In genomic region chr3:95218466-95219137, GRCm38 (mm10) we compare ENCODE assay signal across 8 mouse cellular contexts. TPM values are rescaled to one million over a fixed set of nuclear protein-coding genes. Genes with fewer than 3 reads are reported as not detected.
DNase-seq lines count a peak whose midpoint lies in the region; ATAC-seq lines count a peak whose summit lies in the region.

No protein-coding gene starts in this region.

- H3K27me3 ChIP-seq in lung, embryonic 16.5 days (ENCODE audit: control insufficient read depth, insufficient read depth, low read depth, low read length): no peaks in the 10 kb centered on the region
- no peaks in the 10 kb centered on the region for H3K27me3 ChIP-seq in midbrain, embryonic 11.5 days (ENCODE audit: control insufficient read depth, insufficient read depth, low read length)

- ATAC-seq in lung, embryonic 16.5 days (ENCODE audit: low read depth): no peak
- ATAC-seq in midbrain, embryonic 11.5 days (ENCODE audit: low FRiP score): no peak

- H3K36me3 ChIP-seq in lung, embryonic 16.5 days (ENCODE audit: control insufficient read depth, insufficient read depth, low read length): peaks cover 14% of the 10 kb centered on the region
- peaks cover 14% of the 10 kb centered on the region for H3K36me3 ChIP-seq in midbrain, embryonic 11.5 days (ENCODE audit: control insufficient read depth, insufficient read depth, low read length)

- H3K9ac ChIP-seq in lung, embryonic 16.5 days (ENCODE audit: low read length): peak overlapping the region; percentile 99
- H3K9ac ChIP-seq in midbrain, embryonic 11.5 days (ENCODE audit: low read length): no peak overlapping the region; the same call in 1 of the 2 replicates

- peak overlapping the region; percentile 59 for H3K4me2 ChIP-seq in lung, embryonic 16.5 days (ENCODE audit: low read depth, low read length)
- peak overlapping the region; percentile 60 for H3K4me2 ChIP-seq in midbrain, embryonic 11.5 days

- DNase-seq in lung, adult 18-20 months: no peak
- peak; percentile 60 for DNase-seq in c-Kit-positive CD71-positive TER-119-positive erythroid progenitor cells, embryonic 14.5 days (ENCODE audit: low spot score)
- peak; percentile 58 for DNase-seq in induced T-regulatory cell, adult 2 months (ENCODE audit: low read depth)
- DNase-seq in midbrain, embryonic 11.5 days (ENCODE audit: low spot score, missing footprints): peak; percentile 79
- DNase-seq in right cerebral cortex, adult 18-20 months: no peak
- DNase-seq in adrenal gland, postnatal 10 days: no peak
- no peak for DNase-seq in gastrocnemius, postnatal 36 days

- peak overlapping the region; percentile 100 for H3K27ac ChIP-seq in lung, embryonic 16.5 days (ENCODE audit: low read length)
- H3K27ac ChIP-seq in midbrain, embryonic 11.5 days (ENCODE audit: low read depth, low read length): no peak overlapping the region; the same call in 1 of the 2 replicates

- no peaks in the 10 kb centered on the region for H3K9me3 ChIP-seq in lung, embryonic 16.5 days (ENCODE audit: control insufficient read depth, low read length)
- H3K9me3 ChIP-seq in midbrain, embryonic 11.5 days (ENCODE audit: control insufficient read depth, low read length): no peaks in the 10 kb centered on the region

- peak overlapping the region; percentile 72 for H3K4me3 ChIP-seq in lung, embryonic 16.5 days (ENCODE audit: low read length)
- peak overlapping the region; percentile 82 for H3K4me3 ChIP-seq in midbrain, embryonic 11.5 days (ENCODE audit: low read depth, low read length)

- intact Hi-C loops in gastrocnemius, postnatal 36 days (cut with DNase I): loop anchor here (5.0 kb wide), 1 partner anchor 76 kb away; the partner anchor contains the start of gene Tnfaip8l2

- peaks cover 7% of the 10 kb centered on the region for H3K4me1 ChIP-seq in lung, embryonic 16.5 days (replicated peaks; ENCODE audit: control insufficient read depth, insufficient read depth, low read length)
- H3K4me1 ChIP-seq in midbrain, embryonic 11.5 days (ENCODE audit: control insufficient read depth, insufficient read depth, low read length): peaks cover 7% of the 10 kb centered on the region

- WGBS in lung, embryonic 16.5 days: 70% methylated on average over 6 of the region's 6 CpGs
- 80% methylated on average over 6 of the region's 6 CpGs for WGBS in midbrain, embryonic 11.5 days

RNA-seq across cellular contexts. Expression of gene Gabpb2, which starts 0.9 kb away (rescaled TPM):
- 10.0 and 10.2 TPM in 2 replicates for polyA plus RNA-seq in lung, embryonic 16.5 days (2015; fragmentation: Nextera tagmentation; extraction: Ambion mirVana)
- polyA plus RNA-seq in midbrain, embryonic 11.5 days (2014; fragmentation: Nextera tagmentation; extraction: Ambion mirVana): 6.0 and 6.9 TPM in 2 replicates
- total RNA-seq in adrenal gland, postnatal 10 days (2021): 10 to 100 TPM; 20.6 to 25.2 TPM
- total RNA-seq in gastrocnemius, postnatal 36 days (2021): 1 to 10 TPM; 6.6 to 8.0 TPM

RNA-seq across cellular contexts. Expression of gene Cdc42se1, which starts 9.9 kb away (rescaled TPM):
- 118 and 123 TPM in 2 replicates for polyA plus RNA-seq in lung, embryonic 16.5 days (2015; fragmentation: Nextera tagmentation; extraction: Ambion mirVana)
- 105 and 106 TPM in 2 replicates for polyA plus RNA-seq in midbrain, embryonic 11.5 days (2014; fragmentation: Nextera tagmentation; extraction: Ambion mirVana)
- total RNA-seq in adrenal gland, postnatal 10 days (2021): 10 to 100 TPM; 62.4 to 69.7 TPM
- 10 to 100 TPM; 14.2 to 18.4 TPM for total RNA-seq in gastrocnemius, postnatal 36 days (2021)

RNA-seq across cellular contexts. Expression of gene Mllt11, which starts 13.4 kb away (rescaled TPM):
- polyA plus RNA-seq in lung, embryonic 16.5 days (2015; fragmentation: Nextera tagmentation; extraction: Ambion mirVana): 12.0 TPM in 2 replicates
- 124 and 144 TPM in 2 replicates for polyA plus RNA-seq in midbrain, embryonic 11.5 days (2014; fragmentation: Nextera tagmentation; extraction: Ambion mirVana)
- 10 to 100 TPM; 13.8 to 23.7 TPM for total RNA-seq in adrenal gland, postnatal 10 days (2021)
- 10 to 100 TPM; 48.5 to 63.2 TPM for total RNA-seq in gastrocnemius, postnatal 36 days (2021)

RNA-seq across cellular contexts. Expression of gene Gm128, which starts 22.8 kb away (rescaled TPM):
- 0.29 and 0.50 TPM in 2 replicates for polyA plus RNA-seq in lung, embryonic 16.5 days (2015; fragmentation: Nextera tagmentation; extraction: Ambion mirVana)
- polyA plus RNA-seq in midbrain, embryonic 11.5 days (2014; fragmentation: Nextera tagmentation; extraction: Ambion mirVana): 0.18 and 0.48 TPM in 2 replicates
- total RNA-seq in adrenal gland, postnatal 10 days (2021): under 1 TPM in 1 of 2 experiments, not detected in 1; 0.18 TPM
- not detected for total RNA-seq in gastrocnemius, postnatal 36 days (2021)

RNA-seq across cellular contexts. Expression of gene Bnipl, which starts 32.4 kb away (rescaled TPM):
- 4.6 and 5.7 TPM in 2 replicates for polyA plus RNA-seq in lung, embryonic 16.5 days (2015; fragmentation: Nextera tagmentation; extraction: Ambion mirVana)
- 0.20 TPM in 1 of 2 replicates, not detected in the other for polyA plus RNA-seq in midbrain, embryonic 11.5 days (2014; fragmentation: Nextera tagmentation; extraction: Ambion mirVana)
- total RNA-seq in adrenal gland, postnatal 10 days (2021): under 1 TPM in 1 of 2 experiments, not detected in 1; 0.42 TPM
- total RNA-seq in gastrocnemius, postnatal 36 days (2021): not detected

Comparison
In these comparisons a context has a peak if more than half of its experiments do, and no peak if none do; other contexts are left out.
1. DNase-seq: peak in c-Kit-positive CD71-positive TER-119-positive erythroid progenitor cells, embryonic 14.5 days (single experiment), induced T-regulatory cell, adult 2 months (single experiment) and midbrain, embryonic 11.5 days (single experiment); none in lung, adult 18-20 months (0 of 2), right cerebral cortex, adult 18-20 months (single experiment), adrenal gland, postnatal 10 days (single experiment) and gastrocnemius, postnatal 36 days (0 of 2).